Mouse (Mus musculus): ENCODE measurements around the gene Myb.
"Not testable (repeated sequence)": the region's sequence is repeated elsewhere in the genome, so short reads cannot be mapped to it uniquely, and the experiment has no call there.

Myb gene

GRCm38 (mm10) chr10:21172650-21173200 is 11.9 kb upstream of the Myb start:
- no peak for DNase-seq (ENCODE audit: low read depth in 1 of 2, low spot score in 2 of 2)

DNA sequence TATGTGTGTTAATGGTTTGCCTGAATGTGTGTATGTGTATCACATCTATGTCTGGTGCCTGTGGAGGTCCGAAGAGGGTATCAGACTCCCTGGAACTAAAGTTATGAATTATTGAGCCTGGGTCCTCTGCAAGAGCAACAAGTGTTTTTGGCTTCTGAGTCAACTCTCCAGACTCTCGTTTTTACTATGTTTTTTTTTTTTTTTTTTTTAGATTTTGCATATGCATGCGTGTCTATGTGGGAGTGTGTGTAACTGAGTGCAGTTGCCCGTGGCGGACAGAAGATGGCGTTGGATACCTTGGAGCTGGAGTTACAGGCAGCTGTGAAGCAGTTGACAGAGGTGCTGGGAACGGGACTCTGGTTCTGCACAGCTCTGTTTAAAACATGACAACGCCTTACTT is 7.7 kb upstream of the Myb start:
- DNase-seq (ENCODE audit: low read depth in 1 of 2, low spot score in 2 of 2): no peak

- DNase-seq (ENCODE audit: low read depth in 1 of 2, low spot score in 2 of 2): no peak
These were observed 7.1 kb upstream of the Myb start for GRCm38 (mm10) chr10:21167842-21168241.

- DNase-seq (ENCODE audit: low read depth in 1 of 2, low spot score in 2 of 2): no peak
These were observed 6.4 kb upstream of the Myb start for GRCm38 (mm10) chr10:21167165-21167564.

DNA sequence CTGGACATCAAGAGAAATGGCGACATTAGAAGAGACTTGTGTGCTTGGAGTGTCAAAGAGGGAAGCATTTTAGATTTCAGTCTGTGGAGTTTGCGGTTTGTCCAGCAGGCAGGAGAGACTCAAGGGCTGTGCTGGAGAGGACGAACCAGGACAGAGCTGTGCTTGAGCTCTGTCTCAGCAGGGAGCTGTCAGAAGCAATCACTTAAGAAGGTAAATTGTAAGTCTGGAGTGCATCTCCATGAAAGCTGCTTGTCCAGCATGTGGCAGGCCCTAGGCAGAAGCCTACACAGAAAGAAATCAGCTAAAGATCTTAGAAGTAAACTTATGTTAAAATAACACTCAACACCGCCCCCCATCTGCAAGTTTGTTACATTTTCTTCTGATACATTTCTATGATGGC is 4.6 kb upstream of the Myb start:
- DNase-seq (ENCODE audit: low read depth in 1 of 2, low spot score in 2 of 2): no peak

- DNase-seq (ENCODE audit: low read depth in 1 of 2, low spot score in 2 of 2): no peak
These were observed 1.3 kb upstream of the Myb start for GRCm38 (mm10) chr10:21162124-21162523.

DNA sequence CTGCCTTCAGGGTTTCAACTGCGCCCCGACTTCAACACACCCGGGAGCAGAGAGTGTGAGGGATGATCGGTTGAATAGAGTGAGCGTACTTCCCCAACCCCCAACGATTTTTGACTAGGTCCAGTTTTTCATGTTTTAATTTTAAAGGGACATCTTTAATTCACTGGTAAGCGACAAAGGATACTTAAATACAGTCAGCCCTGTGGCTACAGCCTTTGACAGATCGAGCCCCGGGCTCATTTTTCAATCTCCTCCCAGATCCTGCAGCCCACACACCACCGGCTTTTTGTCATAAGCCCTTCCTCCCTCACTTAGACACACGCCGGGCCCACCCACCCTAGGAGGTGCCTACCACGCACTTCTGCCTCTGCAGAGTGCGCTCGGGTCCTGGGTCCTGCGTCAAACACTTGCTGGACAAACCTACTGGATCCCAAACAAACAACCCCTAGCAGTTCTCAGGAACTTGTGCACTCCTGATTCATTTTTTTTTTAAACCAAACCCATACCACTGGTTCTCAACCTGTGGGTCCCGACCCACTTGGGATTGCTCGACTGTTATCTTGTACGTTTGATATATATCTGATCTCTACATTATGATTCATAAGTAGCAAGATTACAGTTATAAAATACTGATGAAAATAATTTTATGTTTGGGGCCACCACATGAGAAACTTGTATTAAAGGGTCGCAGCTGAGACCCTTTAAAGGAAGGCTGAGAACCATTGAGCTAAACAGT is 743 bp upstream of the Myb start:
- DNase-seq (ENCODE audit: low read depth in 1 of 2, low spot score in 2 of 2): no peak

GRCm38 (mm10) chr10:21159697-21160394 is 938 bp downstream of the Myb start:
- no peak for DNase-seq (ENCODE audit: low read depth in 1 of 2, low spot score in 2 of 2)

DNA sequence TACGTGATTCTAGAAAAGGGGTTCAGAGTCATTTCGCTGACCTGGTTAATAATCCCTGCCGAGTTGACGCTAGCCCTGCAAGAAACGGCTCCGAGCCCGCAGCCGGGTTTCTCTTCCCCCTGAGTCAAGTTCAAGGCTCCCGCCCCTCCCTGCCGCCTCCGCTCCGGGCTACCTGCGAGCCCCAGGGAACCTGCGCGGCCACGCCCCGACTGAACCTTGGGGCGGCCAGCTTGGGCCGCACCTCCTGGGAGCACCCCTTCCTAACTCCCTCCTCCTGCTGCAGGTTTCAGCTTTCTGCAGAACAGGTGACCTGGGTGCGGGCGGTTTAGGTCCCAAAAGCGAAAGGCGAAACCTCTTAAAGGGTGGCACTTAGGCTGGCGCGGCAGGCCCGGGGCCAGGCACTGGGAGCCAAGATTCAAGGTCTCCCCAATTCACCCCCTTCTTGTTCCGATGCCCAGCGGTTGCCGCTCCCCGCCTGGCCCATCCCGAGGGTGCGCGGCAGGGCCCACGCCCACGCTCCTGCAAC is 1.8 kb downstream of the Myb start:
- DNase-seq (ENCODE audit: low read depth in 1 of 2, low spot score in 2 of 2): no peak

GRCm38 (mm10) chr10:21158111-21158917 is 2.5 kb downstream of the Myb start:
- no peak for DNase-seq (ENCODE audit: low read depth in 1 of 2, low spot score in 2 of 2)

DNA sequence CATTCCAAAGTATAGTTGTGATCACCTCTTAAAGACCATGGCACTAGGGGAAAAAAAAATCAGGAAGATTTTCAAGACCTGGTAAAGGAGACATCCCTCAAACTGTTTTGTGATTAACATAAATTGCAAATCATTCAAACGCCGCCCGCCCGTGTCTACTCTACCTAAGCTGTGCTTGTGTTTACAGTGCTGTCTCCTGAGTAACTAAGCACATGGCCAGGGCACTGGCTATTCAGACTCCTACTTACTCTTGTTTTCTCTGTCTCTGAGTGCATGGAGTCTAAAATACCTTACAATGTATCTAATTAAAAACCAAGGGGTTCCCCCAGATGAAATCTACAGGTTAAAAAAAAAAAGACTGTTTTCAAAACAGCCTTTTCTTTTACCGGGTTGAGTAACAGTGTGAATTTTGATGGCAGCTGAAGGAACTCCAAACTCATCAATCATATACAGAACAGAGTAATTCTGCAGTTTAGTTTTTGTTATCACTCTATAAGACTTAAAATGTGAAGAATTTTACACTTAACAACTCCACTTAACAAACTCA is 3.8 kb downstream of the Myb start:
- no peak for DNase-seq (ENCODE audit: low read depth in 1 of 2, low spot score in 2 of 2)

GRCm38 (mm10) chr10:21156416-21156815 is 4.4 kb downstream of the Myb start:
- DNase-seq (ENCODE audit: low read depth in 1 of 2, low spot score in 2 of 2): no peak

GRCm38 (mm10) chr10:21154927-21155326 is 5.9 kb downstream of the Myb start:
- no peak for DNase-seq (ENCODE audit: low read depth in 1 of 2, low spot score in 2 of 2)

DNA sequence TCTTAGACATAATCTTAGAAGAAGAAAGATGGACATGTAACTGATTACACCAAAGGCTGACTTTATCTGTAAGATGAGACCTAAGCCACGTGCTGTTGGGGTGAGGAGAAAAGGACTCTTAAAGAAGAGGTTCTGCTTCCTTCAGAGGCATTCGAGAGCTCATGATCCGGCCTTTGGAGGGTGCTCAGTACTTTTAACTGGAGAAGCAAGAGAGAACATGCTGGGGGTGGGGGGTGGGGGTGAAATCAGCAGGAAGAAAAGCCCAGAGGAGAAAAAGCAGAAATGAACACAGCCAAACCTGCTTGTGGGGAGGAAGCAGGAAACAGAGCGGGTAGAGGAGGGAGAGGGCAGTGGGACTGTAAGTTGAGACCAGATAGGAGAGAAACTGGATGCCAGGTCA is 7.4 kb downstream of the Myb start:
- DNase-seq (ENCODE audit: low read depth in 1 of 2, low spot score in 2 of 2): no peak

- DNase-seq (ENCODE audit: low read depth in 1 of 2, low spot score in 2 of 2): no peak
These were observed 8.0 kb downstream of the Myb start for GRCm38 (mm10) chr10:21152812-21153211.

DNA sequence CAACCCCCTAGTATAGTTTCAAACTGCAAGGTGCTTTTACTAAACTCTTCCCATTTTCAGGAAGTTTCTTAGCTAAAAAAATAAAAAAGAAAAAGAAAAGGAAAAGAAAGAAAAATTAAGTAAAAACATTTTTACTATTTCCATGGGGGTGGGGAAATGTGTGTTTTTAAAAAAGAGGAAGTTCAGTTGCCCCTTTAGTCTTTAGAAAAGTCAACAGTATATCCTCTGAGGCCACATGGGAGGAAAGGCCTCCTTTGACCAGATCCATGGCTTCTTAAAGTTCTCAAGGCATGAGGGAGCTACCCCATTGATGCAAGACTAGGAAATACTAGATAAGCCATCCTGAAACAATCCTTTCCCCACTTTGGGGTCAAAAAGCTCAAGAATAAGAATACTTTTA is 9.5 kb downstream of the Myb start:
- no peak for DNase-seq (ENCODE audit: low read depth in 1 of 2, low spot score in 2 of 2)

DNA sequence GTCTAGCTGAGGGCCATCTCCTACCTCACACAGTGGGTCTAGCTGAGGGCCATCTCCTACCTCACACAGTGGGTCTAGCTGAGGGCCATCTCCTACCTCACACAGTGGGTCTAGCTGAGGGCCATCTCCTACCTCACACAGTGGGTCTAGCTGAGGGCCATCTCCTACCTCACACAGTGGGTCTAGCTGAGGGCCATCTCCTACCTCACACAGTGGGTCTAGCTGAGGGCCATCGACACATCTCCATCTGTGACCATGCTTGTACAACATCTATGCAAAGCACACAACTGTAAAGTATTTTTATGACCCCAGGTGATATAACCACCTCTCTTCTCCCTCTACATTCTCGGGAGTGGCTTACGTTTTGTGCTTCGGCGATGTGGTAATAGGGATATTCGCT is 10.8 kb downstream of the Myb start:
- not testable (repeated sequence) for DNase-seq (ENCODE audit: low read depth in 1 of 2, low spot score in 2 of 2)

DNA sequence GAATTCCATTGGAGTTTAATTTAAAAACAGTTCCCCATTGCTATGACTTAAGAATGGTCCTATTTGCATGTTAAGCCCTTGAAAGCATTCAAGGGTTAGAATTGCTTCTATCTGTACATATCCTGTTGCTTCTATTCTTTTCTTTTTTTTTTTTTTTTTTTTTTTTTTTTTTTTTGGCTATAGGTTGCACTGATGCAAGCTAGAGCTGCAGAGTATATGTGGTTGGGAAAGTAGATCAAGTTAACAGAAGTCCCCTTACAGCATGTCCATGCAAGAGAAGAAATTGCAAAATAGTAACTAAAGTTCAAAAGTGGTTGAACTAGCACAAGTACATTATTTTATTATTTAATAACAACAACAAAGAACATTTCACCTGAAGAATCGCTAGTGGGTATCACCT is 14.1 kb downstream of the Myb start:
- no peak for DNase-seq (ENCODE audit: low read depth in 1 of 2, low spot score in 2 of 2)

DNA sequence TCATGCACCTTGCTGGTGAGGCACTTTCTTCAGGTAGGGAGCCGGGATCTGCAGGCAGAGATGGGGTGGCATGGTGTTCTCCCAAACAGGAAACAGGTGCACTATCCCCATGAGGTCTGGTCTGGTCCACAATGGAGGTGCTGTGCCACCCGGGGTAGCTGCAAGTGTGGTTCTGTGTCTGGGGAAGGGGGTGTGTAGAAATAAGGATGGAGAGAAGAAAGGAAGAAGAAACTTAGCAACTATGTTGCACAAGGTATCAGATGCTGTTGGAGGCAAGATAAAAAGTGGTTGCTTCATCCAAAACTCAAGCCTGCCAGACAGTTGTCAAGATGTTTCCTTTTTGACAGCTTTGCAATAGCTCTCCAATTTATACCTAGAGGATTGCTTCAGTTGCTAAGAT is 14.5 kb downstream of the Myb start:
- no peak for DNase-seq (ENCODE audit: low read depth in 1 of 2, low spot score in 2 of 2)

- DNase-seq (ENCODE audit: low read depth in 1 of 2, low spot score in 2 of 2): no peak
These were observed 15.9 kb downstream of the Myb start for GRCm38 (mm10) chr10:21144627-21145504.
